Mouse (Mus musculus): ENCODE measurements around the gene Fam124a.

- TF ChIP-seq GATA1 (IDR thresholded peaks at IDR 0.05; ENCODE audit: borderline replicate concordance, low read length) (no peak), FLI1 (IDR thresholded peaks at IDR 0.05; ENCODE audit: low read length) (no peak)
Observed at GRCm38 (mm10) chr14:62550121-62550520, 5.4 kb upstream of the Fam124a start.

Data from megakaryocyte, embryonic 14.5 days (primary cell).